Mouse (Mus musculus) forebrain, postnatal 0 days (tissue): ENCODE measurements at regions not wholly inside any gene's neighbourhood (a gene's known extent, or its start where the extent isn't known, plus 50 kb on each side); places are given as distances from the start of the nearest gene placed in this dataset.
A peak's percentile ranks its signal among the peaks of the same experiment; 100 is the strongest.

Experiments
- ATAC-seq: fragments of 200-750 bp; cut with Nextera tagmentation; 2 replicates; pipeline ENCODE4 v1.8.0; 2017; ENCODE audit warnings: mild to moderate bottlenecking, moderate library complexity
- DNase-seq: peaks from one replicate; pipeline ENCODE4 v3.0.0-alpha.2; 2015
- H3K27ac ChIP-seq: fragments of 300-500 bp; sonication (generic); 2 replicates; pipeline ENCODE4 v1.5.1; 2014; ENCODE audit warnings: low read depth, mild to moderate bottlenecking, antibody characterized with exemption, low read length, moderate library complexity, mixed read lengths
- H3K27me3 ChIP-seq: fragments of 300-500 bp; sonication (generic); 2 replicates; pipeline ENCODE4 v1.6.1; 2014; ENCODE audit warnings: mild to moderate bottlenecking, low read length, mixed read lengths; ENCODE audit not compliant: insufficient read depth
- H3K36me3 ChIP-seq: fragments of 300-500 bp; sonication (generic); 2 replicates; pipeline ENCODE4 v1.6.1; 2014; ENCODE audit warnings: mild to moderate bottlenecking, moderate library complexity; ENCODE audit not compliant: insufficient read depth
- H3K4me1 ChIP-seq: fragments of 300-500 bp; sonication (generic); 2 replicates; pipeline ENCODE4 v1.6.1; 2014; ENCODE audit warnings: antibody characterized with exemption; ENCODE audit not compliant: insufficient read depth
- H3K4me2 ChIP-seq: fragments of 300-500 bp; sonication (generic); 2 replicates; pipeline ENCODE4 v1.6.1; 2014; ENCODE audit warnings: low read depth, mild to moderate bottlenecking, moderate library complexity
- H3K4me3 ChIP-seq: fragments of 300-500 bp; sonication (generic); 2 replicates; pipeline ENCODE4 v1.5.1; 2014; ENCODE audit warnings: low read depth, low read length, mixed read lengths
- H3K9ac ChIP-seq: fragments of 300-500 bp; sonication (generic); 2 replicates; pipeline ENCODE4 v1.6.1; 2014; ENCODE audit warnings: mild to moderate bottlenecking
- H3K9me3 ChIP-seq: fragments of 300-500 bp; sonication (generic); 2 replicates; pipeline ENCODE4 v1.6.1; 2016; ENCODE audit warnings: low read length
- CTCF ChIP-seq: sonication (generic); IDR thresholded peaks from 2 replicates; pipeline ENCODE4 v1.5.1; 2016; ENCODE audit warnings: antibody characterized with exemption, control low read depth, low read depth
- WGBS: fragments of 180-500 bp; shearing (Covaris S2); extraction: QIAGEN DNeasy Blood & Tissue Kit; methylation state at CpG from one replicate; pipeline ENCODE4 v1.1.7; 2014; 5-methylcytosine and 5-hydroxymethylcytosine counted together

DNA sequence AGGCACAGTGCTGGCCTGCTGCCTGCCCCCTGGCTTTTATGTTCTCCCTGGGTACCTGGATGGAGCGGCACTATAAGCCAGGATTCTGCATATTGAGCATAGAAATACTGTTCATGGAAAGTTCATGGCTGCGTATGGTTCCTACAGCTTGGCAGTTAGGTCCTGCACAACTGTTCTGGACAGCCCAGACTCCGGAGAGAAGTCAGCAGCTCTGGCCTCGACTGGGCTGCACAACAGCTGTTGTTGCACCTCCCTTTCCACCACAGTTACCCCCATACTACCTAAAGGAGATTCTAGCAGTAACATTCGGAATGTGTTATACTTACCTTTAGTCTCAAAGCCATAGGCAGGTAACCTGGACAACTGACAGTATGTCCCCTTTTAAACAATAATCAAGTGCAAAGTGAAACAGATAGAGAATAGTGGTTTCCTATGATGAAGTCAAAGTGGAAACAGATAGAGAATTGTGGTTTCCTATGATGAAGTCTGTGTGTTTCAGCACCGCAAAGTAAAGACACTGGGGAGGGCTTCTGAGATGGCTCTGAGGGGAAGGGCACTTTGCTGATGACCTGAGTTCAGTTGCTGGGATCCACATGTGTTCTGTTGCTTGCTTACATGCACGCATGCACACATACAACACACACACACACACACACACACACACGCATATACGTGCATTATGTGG is 2099.2 kb downstream of the 4930444P10Rik start:
- H3K9ac ChIP-seq = no peak overlapping the region
- no peak overlapping the region for H3K4me2 ChIP-seq
- H3K27me3 ChIP-seq = no peaks in the 10 kb centered on the region
- ATAC-seq (no peak), DNase-seq (no peak)
- H3K36me3 ChIP-seq = no peaks in the 10 kb centered on the region
- no peak for TF ChIP-seq CTCF
- H3K4me1 ChIP-seq = no peaks in the 10 kb centered on the region
- H3K4me3 ChIP-seq = no peak overlapping the region
- no peaks in the 10 kb centered on the region for H3K9me3 ChIP-seq
- no peak overlapping the region for H3K27ac ChIP-seq
- 91% methylated on average over 9 of the region's 9 CpGs for whole genome bisulfite sequencing

DNA sequence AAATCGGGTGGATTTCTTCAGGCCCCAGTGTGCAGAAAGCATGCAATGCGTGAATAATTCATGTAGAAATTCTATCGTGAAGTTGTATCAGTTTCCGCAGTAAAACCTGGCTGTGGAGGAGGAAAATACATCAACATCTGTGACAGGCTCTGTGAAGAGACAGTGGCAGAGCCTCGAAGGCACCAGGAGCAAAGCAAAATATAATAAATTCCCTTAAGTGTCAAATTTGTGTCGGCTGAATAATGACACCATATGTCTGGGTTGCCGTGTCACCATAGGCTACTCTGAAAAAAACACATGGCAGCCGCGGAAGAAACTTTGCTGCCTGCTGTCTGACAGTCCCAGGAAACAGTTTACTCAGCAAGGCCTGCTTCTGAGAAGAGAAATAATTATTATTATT is 2100.1 kb downstream of the 4930444P10Rik start:
- Histone ChIP-seq H3K9me3 (no peaks in the 10 kb centered on the region), H3K4me2 (no peak overlapping the region), H3K4me3 (no peak overlapping the region), H3K27me3 (no peaks in the 10 kb centered on the region), H3K27ac (no peak overlapping the region), H3K36me3 (no peaks in the 10 kb centered on the region), H3K9ac (no peak overlapping the region), H3K4me1 (no peaks in the 10 kb centered on the region)
- ATAC-seq (peak; percentile 36; the same call in 1 of the 2 replicates), DNase-seq (no peak)
- WGBS = 36% methylated on average over 9 of the region's 9 CpGs
- TF ChIP-seq CTCF = no peak

DNA sequence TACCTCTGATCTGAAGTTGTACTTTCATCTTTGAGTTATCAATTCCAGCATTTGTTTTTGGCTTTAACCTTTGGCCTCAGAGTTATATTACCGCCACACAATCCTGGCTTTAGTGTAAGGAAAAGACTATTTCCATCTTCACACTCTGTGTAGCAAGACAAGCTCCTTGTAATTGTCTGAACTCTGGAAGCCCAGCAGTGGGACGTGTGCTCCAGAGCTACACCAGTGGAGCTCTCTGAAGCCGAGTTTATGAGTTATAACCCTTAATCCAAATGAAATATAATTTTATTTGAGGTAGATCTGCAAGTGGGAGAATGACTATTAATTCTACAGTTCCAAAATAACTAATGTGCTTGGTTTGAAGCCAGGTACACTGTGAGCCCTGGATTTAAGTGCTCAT is 2103.8 kb downstream of the 4930444P10Rik start:
- H3K27me3 ChIP-seq = no peaks in the 10 kb centered on the region
- H3K9me3 ChIP-seq = no peaks in the 10 kb centered on the region
- no peaks in the 10 kb centered on the region for H3K36me3 ChIP-seq
- no peak overlapping the region for H3K27ac ChIP-seq
- no peak overlapping the region for H3K4me2 ChIP-seq
- ATAC-seq (no peak), DNase-seq (no peak)
- no peak for TF ChIP-seq CTCF
- H3K4me1 ChIP-seq = no peaks in the 10 kb centered on the region
- no peak overlapping the region for H3K4me3 ChIP-seq
- WGBS = 82% methylated on average over 3 of the region's 3 CpGs
- H3K9ac ChIP-seq = no peak overlapping the region

DNA sequence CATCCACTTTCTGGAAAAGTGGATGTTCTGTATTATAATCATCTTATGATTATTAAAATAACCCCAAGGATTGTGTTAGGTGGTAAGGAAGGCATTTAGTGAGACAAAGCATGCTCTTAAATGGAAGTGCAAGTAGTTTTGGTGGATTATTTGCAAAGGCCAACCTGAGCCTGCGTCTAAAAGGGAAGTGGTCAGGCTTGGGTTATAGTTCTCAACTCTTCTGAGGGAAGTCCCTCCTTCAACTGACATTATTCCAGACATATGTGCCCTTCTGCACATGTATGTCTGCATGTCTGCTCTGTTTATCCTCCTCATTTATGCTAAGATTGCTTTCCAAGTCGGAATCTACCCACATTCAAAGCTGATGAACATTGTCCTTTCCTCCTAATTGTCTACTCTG is 2108.3 kb downstream of the 4930444P10Rik start:
- Histone ChIP-seq H3K9me3 (no peaks in the 10 kb centered on the region), H3K9ac (no peak overlapping the region), H3K4me2 (no peak overlapping the region), H3K4me1 (no peaks in the 10 kb centered on the region), H3K27ac (no peak overlapping the region), H3K27me3 (no peaks in the 10 kb centered on the region), H3K4me3 (no peak overlapping the region), H3K36me3 (no peaks in the 10 kb centered on the region)
- TF ChIP-seq CTCF = no peak
- no peak for DNase-seq
- 88% methylated on average over 2 of the region's 2 CpGs for WGBS
- no peak for ATAC-seq

DNA sequence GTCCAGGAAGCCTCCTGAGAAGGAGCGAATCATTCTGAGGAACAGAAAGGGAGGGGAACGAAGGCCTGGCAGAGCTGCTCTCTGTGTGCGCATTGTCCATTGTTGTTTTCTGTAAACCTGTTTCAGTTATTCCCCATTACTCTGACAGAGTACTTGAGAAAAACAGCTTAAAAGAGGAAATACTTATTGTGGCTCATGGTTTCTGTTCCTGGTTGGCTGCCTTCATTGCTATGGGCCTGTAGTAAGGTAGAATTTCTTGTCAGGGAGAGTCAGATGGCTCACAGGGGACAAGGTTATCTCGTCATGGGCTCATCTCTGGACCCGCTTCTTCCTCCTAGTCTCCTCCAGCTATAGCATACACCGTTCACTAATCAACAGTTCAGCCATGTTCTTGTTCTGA is 2112.9 kb downstream of the 4930444P10Rik start:
- WGBS = 85% methylated on average over 6 of the region's 6 CpGs

DNA sequence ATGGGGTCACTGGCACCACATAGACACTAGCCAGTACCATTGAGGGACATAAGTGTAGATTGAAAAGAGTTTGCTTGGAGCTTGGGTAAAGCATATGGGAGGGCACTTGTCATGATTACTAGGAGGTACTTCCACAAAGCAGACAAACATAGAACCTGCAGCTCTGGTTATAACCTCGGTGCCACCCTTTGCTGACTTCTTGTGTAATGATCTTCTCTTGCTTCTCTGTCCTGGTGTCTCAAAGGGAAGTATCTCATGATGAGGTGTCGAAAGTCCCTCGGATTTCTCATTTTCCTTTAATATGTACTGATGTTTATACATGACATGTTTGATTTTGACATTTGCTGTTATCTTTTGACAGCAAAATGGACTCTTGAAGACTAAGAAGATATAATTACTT is 2114.5 kb downstream of the 4930444P10Rik start:
- WGBS = 92% methylated on average over 3 of the region's 3 CpGs
- Histone ChIP-seq H3K4me1 (no peaks in the 10 kb centered on the region), H3K36me3 (no peaks in the 10 kb centered on the region), H3K4me3 (no peak overlapping the region), H3K4me2 (no peak overlapping the region), H3K27me3 (no peaks in the 10 kb centered on the region), H3K27ac (no peak overlapping the region), H3K9me3 (no peaks in the 10 kb centered on the region), H3K9ac (no peak overlapping the region)
- no peak for ATAC-seq
- no peak for DNase-seq
- no peak for TF ChIP-seq CTCF

More for the DNA sequence above, 2112.9 kb downstream of the 4930444P10Rik start:
- Histone ChIP-seq H3K27me3 (no peaks in the 10 kb centered on the region), H3K4me3 (no peak overlapping the region), H3K4me1 (no peaks in the 10 kb centered on the region), H3K27ac (no peak overlapping the region), H3K4me2 (no peak overlapping the region), H3K9ac (no peak overlapping the region), H3K9me3 (no peaks in the 10 kb centered on the region), H3K36me3 (no peaks in the 10 kb centered on the region)
- DNase-seq (no peak), ATAC-seq (no peak)
- no peak for TF ChIP-seq CTCF

DNA sequence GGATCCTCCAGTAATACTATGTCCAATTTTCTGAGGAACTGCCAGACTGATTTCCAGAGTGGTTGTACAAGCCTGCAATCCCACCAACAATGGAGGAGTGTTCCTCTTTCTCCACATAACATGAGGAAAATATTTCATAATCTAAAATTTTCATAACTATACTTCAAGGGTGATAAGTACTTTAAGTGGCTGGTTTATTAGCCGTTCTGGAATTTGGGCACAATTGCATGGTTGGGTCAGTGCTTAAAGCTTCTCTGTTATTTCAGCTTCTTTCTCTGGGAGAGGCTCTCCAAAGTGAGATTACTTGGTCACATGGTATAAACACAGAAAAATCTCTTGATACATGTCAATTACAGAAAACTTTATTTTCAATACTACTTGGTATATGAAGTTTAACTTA is 2115.9 kb downstream of the 4930444P10Rik start:
- no peak overlapping the region for H3K9ac ChIP-seq
- no peaks in the 10 kb centered on the region for H3K4me1 ChIP-seq
- no peak for DNase-seq
- no peak for TF ChIP-seq CTCF
- H3K27me3 ChIP-seq = no peaks in the 10 kb centered on the region
- H3K4me3 ChIP-seq = no peak overlapping the region
- ATAC-seq = no peak
- no peaks in the 10 kb centered on the region for H3K9me3 ChIP-seq
- H3K27ac ChIP-seq = no peak overlapping the region
- 90% methylated on average over 1 of the region's 1 CpGs for WGBS
- no peaks in the 10 kb centered on the region for H3K36me3 ChIP-seq
- no peak overlapping the region for H3K4me2 ChIP-seq
